Mouse (Mus musculus): Measurements from ENCODE around the gene Phox2b.

Gene Phox2b

GRCm38 (mm10) chr5:67090856-67091255 is 8.2 kb downstream of the Phox2b start:
- no peak for DNase-seq

- DNase-seq = no peak
Measured at GRCm38 (mm10) chr5:67083117-67083516, 16.0 kb downstream of the Phox2b start.

GRCm38 (mm10) chr5:67063596-67063995 is 35.5 kb downstream of the Phox2b start:
- DNase-seq = no peak

GRCm38 (mm10) chr5:67060519-67060918 is 38.6 kb downstream of the Phox2b start:
- DNase-seq = no peak

GRCm38 (mm10) chr5:67057803-67058202 is 41.3 kb downstream of the Phox2b start:
- no peak for DNase-seq

GRCm38 (mm10) chr5:67048003-67048402 is 51.1 kb downstream of the Phox2b start:
- peak; percentile 27 to 30 for DNase-seq

All from B cell, adult 2 months (primary cell).